Mouse (Mus musculus) left cerebral cortex, postnatal 25 days (tissue): ENCODE results near the gene Pla2g2c. TPM values are rescaled to one million over a fixed set of nuclear protein-coding genes. Genes with fewer than 3 reads are reported as not detected.

Experiments
- DNase-seq, 2 experiments: peaks; one replicate each; pipeline ENCODE4 v3.0.0; 2022; ENCODE audit warnings: low spot score in 2 of 2, mixed read lengths in 1 of 2
- intact Hi-C: fragments of 180-260 bp; cut with DNase I; formaldehyde crosslinking; loops from one replicate; pipeline ENCODE4 v1.15.1; 2025
- total RNA-seq, 2 experiments: library from RNA; stranded (reverse); gene quantifications; 2 replicates each; pipeline ENCODE4 v1.2.3; 2021

The Pla2g2c gene
- total RNA-seq: under 1 TPM in 1 of 2 experiments, not detected in 1; 0.25 TPM

GRCm38 (mm10) chr4:138724354-138725126 lies at the start of gene Pla2g2c:
Gene Pla2g2c (plus strand): TSS chr4:138724792.
- intact Hi-C loops: loop anchor here (2.0 kb wide), 1 partner anchor 64 kb away; no protein-coding TSS in a partner anchor
- peak; percentile 79 to 93 for DNase-seq

GRCm38 (mm10) chr4:138676480-138676879 lies 48.1 kb upstream of the Pla2g2c start:
- no peak for DNase-seq
- intact Hi-C loops: no loop called here

- intact Hi-C loops: no loop called here
- DNase-seq: peak; percentile 61 to 72
Observed at GRCm38 (mm10) chr4:138677579-138677978, 47.0 kb upstream of the Pla2g2c start.

GRCm38 (mm10) chr4:138680124-138680523 lies 44.5 kb upstream of the Pla2g2c start:
- intact Hi-C loops: no loop called here
- peak in 1 of 2 experiments; percentile 62 for DNase-seq

- intact Hi-C loops: no loop called here
- no peak for DNase-seq
Observed at GRCm38 (mm10) chr4:138682760-138683159, 41.8 kb upstream of the Pla2g2c start.

- DNase-seq: peak in 1 of 2 experiments; percentile 91
- intact Hi-C loops: loop anchor here (2.0 kb wide), 1 partner anchor 25 kb away; no protein-coding TSS in a partner anchor
Observed at GRCm38 (mm10) chr4:138685813-138686212, 38.8 kb upstream of the Pla2g2c start.

GRCm38 (mm10) chr4:138689094-138689512 lies 35.5 kb upstream of the Pla2g2c start:
- DNase-seq: no peak
- intact Hi-C loops: no loop called here

- intact Hi-C loops: loop anchor here (2.0 to 5.0 kb wide), 2 partner anchors 108 to 142 kb away; no protein-coding TSS in a partner anchor
- DNase-seq: no peak
Observed at GRCm38 (mm10) chr4:138690561-138690960, 34.0 kb upstream of the Pla2g2c start.

- intact Hi-C loops: loop anchor here (1.0 to 5.0 kb wide), 4 partner anchors 32 to 187 kb away; no protein-coding TSS in a partner anchor
- peak; percentile 63 to 96 for DNase-seq
Observed at GRCm38 (mm10) chr4:138691443-138692181, 33.0 kb upstream of the Pla2g2c start.

GRCm38 (mm10) chr4:138693043-138693692 lies 31.4 kb upstream of the Pla2g2c start:
- no peak for DNase-seq
- intact Hi-C loops: loop anchor here (2.0 to 5.0 kb wide), 2 partner anchors 111 to 188 kb away; no protein-coding TSS in a partner anchor

- DNase-seq: no peak
- intact Hi-C loops: loop anchor here (5.0 kb wide), 1 partner anchor 134 kb away; no protein-coding TSS in a partner anchor
Observed at GRCm38 (mm10) chr4:138696720-138697119, 27.9 kb upstream of the Pla2g2c start.

- intact Hi-C loops: loop anchor here (5.0 kb wide), 1 partner anchor 135 kb away; no protein-coding TSS in a partner anchor
- no peak for DNase-seq
Observed at GRCm38 (mm10) chr4:138697166-138697860, 27.3 kb upstream of the Pla2g2c start.

GRCm38 (mm10) chr4:138698296-138698695 lies 26.3 kb upstream of the Pla2g2c start:
- intact Hi-C loops: loop anchor here (5.0 kb wide), 1 partner anchor 136 kb away; no protein-coding TSS in a partner anchor
- DNase-seq: no peak

GRCm38 (mm10) chr4:138700184-138700982 lies 24.2 kb upstream of the Pla2g2c start:
- peak; percentile 82 for DNase-seq

GRCm38 (mm10) chr4:138701111-138701510 lies 23.5 kb upstream of the Pla2g2c start:
- DNase-seq: no peak
- intact Hi-C loops: no loop called here

More at GRCm38 (mm10) chr4:138700184-138700982, 24.2 kb upstream of the Pla2g2c start:
- intact Hi-C loops: loop anchor here (1.0 kb wide), 1 partner anchor 253 kb away; no protein-coding TSS in a partner anchor

GRCm38 (mm10) chr4:138702031-138702430 lies 22.6 kb upstream of the Pla2g2c start:
- intact Hi-C loops: no loop called here
- DNase-seq: no peak

- peak in 1 of 2 experiments; percentile 73 for DNase-seq
- intact Hi-C loops: no loop called here
Observed at GRCm38 (mm10) chr4:138702528-138702927, 22.1 kb upstream of the Pla2g2c start.

GRCm38 (mm10) chr4:138703591-138703990 lies 21.0 kb upstream of the Pla2g2c start:
- intact Hi-C loops: no loop called here
- DNase-seq: no peak
